Mouse (Mus musculus): ENCODE measurements around the gene Aqr. TPM values are rescaled to one million over a fixed set of nuclear protein-coding genes. Genes with fewer than 3 reads are reported as not detected.

Aqr gene
- polyA plus RNA-seq, 1 experiment, result 16.6 TPM

DNA sequence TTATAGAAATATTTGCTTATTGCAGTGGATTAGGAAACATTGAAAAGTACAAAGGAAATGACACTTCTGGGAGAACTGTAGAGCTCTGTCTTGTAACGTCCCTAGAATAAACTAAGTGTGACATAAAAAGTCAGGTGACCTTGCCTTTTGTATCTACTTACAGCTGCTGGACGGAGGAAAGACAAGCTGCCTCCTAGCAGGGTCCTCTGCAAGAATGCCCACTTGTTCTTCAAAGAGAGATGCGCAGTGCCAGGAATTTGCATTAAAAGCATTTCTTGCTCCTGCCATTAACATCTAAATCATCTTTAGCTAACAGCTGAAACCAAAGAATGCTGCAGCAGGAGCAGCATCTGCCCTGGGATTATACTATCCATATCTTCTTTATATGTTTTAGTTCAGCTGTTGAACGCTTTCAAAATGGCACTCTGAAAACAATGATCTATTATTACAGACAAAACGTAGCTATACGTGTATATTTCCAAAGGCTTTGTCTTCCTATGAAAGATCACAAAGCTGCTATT lies 126.7 kb downstream of the Aqr start:
- DNase-seq (ENCODE audit: low read depth), result no peak

- DNase-seq (ENCODE audit: low read depth), result no peak
Observed at GRCm38 (mm10) chr2:114059608-114060007, 127.2 kb downstream of the Aqr start.

DNA sequence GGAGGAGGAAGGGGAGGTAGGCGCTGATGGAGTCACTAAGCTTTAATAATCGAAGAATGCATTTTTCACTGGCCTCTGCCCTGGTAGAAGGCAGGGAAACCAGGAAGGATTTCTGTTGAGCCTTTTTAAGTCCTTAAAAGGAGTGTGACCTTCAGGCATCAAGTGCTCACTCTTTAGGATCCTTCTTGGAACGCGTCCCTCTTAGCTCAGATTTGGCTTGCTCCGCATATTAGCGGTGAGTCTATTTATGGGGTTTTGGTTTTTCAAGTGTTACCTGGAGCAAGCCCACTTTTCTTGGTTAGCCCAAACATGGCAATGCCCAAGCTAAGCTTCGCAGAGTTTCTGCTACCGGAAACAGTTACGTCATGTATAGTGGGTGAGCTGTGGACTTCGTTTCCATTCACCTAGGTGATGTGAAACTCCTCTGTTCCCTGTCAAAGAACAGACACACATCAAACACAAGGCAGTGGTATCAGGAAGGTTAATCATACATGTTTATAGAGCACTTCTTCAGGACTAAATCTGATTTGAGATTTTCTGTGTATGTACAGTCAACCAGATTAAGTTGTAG lies 128.5 kb downstream of the Aqr start:
- no peak for DNase-seq (ENCODE audit: low read depth)

DNA sequence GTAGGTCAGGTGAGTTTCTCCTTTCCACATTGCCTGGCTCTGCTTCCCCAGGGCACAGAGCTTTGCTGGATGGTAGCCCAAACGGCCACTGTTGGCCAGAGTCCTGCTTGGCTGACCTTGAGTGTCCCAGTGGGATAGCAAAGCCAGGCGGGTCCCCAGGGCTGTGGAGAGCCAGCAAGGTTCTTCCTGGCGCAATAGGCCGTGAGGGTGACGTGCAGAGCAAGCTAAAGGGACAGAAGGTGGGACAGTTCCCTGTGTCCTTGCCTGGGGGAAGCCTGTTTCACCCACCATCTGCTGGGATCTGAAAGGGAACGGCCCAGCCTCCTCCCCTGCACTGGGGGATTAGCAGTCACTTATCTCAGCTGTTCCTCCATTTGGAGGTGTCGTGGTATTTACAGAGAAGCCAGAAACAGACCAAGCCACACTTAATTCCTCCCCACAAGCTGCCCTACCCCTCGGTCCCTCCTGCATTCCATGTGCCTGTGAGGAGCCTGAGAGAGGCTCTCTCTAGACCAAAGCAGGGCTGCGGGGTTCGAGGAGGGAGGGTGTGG lies 129.4 kb downstream of the Aqr start:
- DNase-seq (ENCODE audit: low read depth), result no peak

GRCm38 (mm10) chr2:114054129-114054528 lies 132.7 kb downstream of the Aqr start:
- DNase-seq (ENCODE audit: low read depth), result no peak

DNA sequence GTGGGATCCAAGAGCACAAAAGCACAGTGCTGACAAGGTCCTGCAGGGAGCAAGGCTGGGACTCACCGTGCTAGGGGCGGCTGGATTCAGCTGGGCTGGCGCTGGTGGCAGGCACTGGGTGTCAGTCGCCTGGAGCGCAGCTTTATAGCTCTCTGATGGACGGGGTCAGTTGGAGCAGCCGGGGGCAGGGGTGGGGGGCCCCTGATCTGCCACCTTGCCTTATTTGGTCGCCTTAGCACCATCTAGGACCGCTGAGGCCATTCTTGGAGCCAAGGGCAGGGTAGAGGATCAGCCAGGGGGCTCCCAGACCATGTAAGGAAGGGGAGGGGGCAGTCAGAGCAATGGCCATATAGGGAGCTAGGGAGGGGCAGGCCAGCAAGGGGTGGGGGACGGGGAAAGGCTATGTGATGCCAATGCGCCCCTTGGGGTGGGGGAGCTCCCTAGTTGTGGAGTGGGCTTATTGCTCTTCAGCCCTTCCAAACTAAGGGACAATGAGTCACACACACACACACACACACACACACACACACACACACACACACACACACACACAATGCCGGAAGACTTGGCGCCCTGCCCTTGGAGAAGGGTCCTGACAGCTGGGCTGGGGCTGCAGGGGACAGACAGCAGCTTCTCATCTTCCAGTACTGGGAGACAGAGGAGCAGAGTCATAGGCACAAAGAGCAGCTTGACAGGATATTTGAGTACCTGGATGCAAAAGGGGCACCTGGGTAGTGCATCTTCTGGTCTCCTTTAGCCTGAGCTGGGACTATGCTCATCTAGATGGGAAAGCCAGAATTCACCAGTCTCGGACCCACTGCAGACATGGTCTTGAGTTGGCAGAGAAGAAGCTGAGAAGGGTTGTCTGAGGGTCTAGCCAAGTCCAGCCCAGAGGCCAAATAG lies 133.9 kb downstream of the Aqr start, which contains the start of gene Actc1:
TSS of gene Actc1 (minus strand) at position 853 of the 903 bp plus-strand sequence.
- DNase-seq (ENCODE audit: low read depth), result no peak

DNA sequence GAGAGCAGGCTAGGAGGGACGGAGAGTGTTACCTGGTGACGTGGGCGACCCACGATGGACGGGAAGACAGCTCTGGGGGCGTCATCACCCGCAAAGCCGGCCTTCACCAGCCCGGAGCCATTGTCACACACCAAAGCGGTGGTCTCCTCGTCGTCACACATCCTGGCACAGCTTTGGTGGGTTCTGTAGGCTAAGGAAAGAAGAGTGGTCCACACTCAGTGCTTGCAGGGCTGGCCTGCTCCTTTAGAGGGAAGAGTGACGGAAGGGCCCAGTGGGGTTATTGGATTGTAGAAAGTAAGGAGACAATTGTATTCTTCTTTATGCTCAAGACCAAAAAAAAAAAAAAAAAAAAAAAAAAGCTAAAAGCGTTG lies 135.0 kb downstream of the Aqr start:
- no peak for DNase-seq (ENCODE audit: low read depth)

Other genes with a start within 250 kb of the Aqr start
- not detected in 2 replicates for gene Gjd2, start 173.4 kb downstream of the Aqr start, polyA plus RNA-seq (2012; rRNA removed)
- 1.3 and 2.8 TPM in 2 replicates for gene Actc1, start 133.5 kb downstream of the Aqr start, polyA plus RNA-seq (2012; rRNA removed)
- 1.5 and 1.7 TPM in 2 replicates for gene Zfp770, start 14.4 kb upstream of the Aqr start, polyA plus RNA-seq (2012; rRNA removed)